Mouse (Mus musculus) embryonic facial prominence, embryonic 11.5 days (tissue): Measurements from ENCODE around the gene Gpr161. TPM values are rescaled to one million over a fixed set of nuclear protein-coding genes. Genes with fewer than 3 reads are reported as not detected.

Experiments
- ATAC-seq: fragments of 200-750 bp; cut with Nextera tagmentation; replicated peaks from 2 replicates; pipeline ENCODE4 v1.8.0; 2017; ENCODE audit warnings: low read depth; ENCODE audit not compliant: insufficient number of reproducible peaks, low FRiP score, low TSS enrichment
- DNase-seq: peaks from one replicate; pipeline ENCODE4 v3.0.0-alpha.2; 2015; ENCODE audit warnings: low spot score
- H3K27ac ChIP-seq: fragments of 300-500 bp; sonication (generic); replicated peaks from 2 replicates; pipeline ENCODE4 v1.5.1; 2014; ENCODE audit warnings: mild to moderate bottlenecking, low read depth, low read length, control low read depth
- H3K27me3 ChIP-seq: fragments of 300-500 bp; sonication (generic); 2 replicates; pipeline ENCODE4 v1.6.1; 2014; ENCODE audit warnings: mild to moderate bottlenecking, low read length, moderate library complexity, mixed read lengths; ENCODE audit not compliant: control insufficient read depth, insufficient read depth
- H3K36me3 ChIP-seq: fragments of 300-500 bp; sonication (generic); replicated peaks from 2 replicates; pipeline ENCODE4 v1.6.1; 2014; ENCODE audit warnings: low read depth, mild to moderate bottlenecking, low read length, moderate library complexity, mixed read lengths; ENCODE audit not compliant: control insufficient read depth, insufficient read depth
- H3K4me1 ChIP-seq: fragments of 300-500 bp; sonication (generic); 2 replicates; pipeline ENCODE4 v1.6.1; 2014; ENCODE audit warnings: low read length, mixed read lengths; ENCODE audit not compliant: control insufficient read depth, insufficient read depth
- H3K4me2 ChIP-seq: fragments of 300-500 bp; sonication (generic); 2 replicates; pipeline ENCODE4 v1.6.1; 2014; ENCODE audit warnings: low read depth, mild to moderate bottlenecking, control low read depth, low read length, moderate library complexity
- H3K4me3 ChIP-seq: fragments of 300-500 bp; sonication (generic); 2 replicates; pipeline ENCODE4 v1.5.1; 2014; ENCODE audit warnings: low read depth, low read length, control low read depth
- H3K9ac ChIP-seq: fragments of 300-500 bp; sonication (generic); replicated peaks from 2 replicates; pipeline ENCODE4 v1.6.1; 2014; ENCODE audit warnings: mild to moderate bottlenecking, control low read depth, low read length
- H3K9me3 ChIP-seq: fragments of 300-500 bp; sonication (generic); replicated peaks from 2 replicates; pipeline ENCODE4 v1.6.1; 2016; ENCODE audit warnings: mild to moderate bottlenecking, low read length, inconsistent platforms, mixed read lengths; ENCODE audit not compliant: control insufficient read depth
- WGBS: fragments of 180-500 bp; shearing (Covaris S2); extraction: QIAGEN DNeasy Blood & Tissue Kit; methylation state at CpG from one replicate; pipeline ENCODE4 v1.1.7; 2014; 5-methylcytosine and 5-hydroxymethylcytosine counted together
- polyA plus RNA-seq: library from polyadenylated mRNA; unstranded; fragments of >200 nt; fragmentation: Nextera tagmentation; extraction: Ambion mirVana; gene quantifications from 2 replicates; pipeline ENCODE4 v1.2.1, GENCODE M21; 2014

Gene Gpr161
- polyA plus RNA-seq, 1 experiment from 2014 or later, result 2.0 TPM

DNA sequence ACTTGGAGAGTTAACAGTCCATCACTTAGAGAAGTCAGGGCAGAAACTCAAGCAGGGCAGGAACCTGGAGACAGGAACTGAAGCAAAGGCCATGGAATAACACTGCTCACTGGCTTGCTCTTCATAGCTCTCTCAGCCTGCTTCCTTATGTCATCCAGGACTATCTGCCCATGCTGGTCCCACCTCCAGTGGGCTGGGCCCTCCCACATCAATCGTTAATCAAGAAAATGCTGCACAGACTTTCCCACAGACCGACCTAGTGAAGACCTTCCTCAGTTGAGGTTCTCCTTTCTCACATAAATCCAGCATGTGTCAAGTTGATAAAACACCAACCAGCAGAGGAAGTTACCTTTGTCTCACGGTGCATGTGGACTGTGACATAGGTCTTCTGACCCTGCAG is 5.5 kb downstream of the Gpr161 start:
- no peak overlapping the region for H3K9ac ChIP-seq
- WGBS, result 86% methylated on average over 3 of the region's 3 CpGs
- H3K4me2 ChIP-seq, result no peak overlapping the region
- no peaks in the 10 kb centered on the region for H3K4me1 ChIP-seq
- DNase-seq (no peak), ATAC-seq (no peak)
- H3K27ac ChIP-seq, result no peak overlapping the region
- H3K4me3 ChIP-seq, result no peak overlapping the region
- H3K27me3 ChIP-seq, result no peaks in the 10 kb centered on the region
- no peaks in the 10 kb centered on the region; the same call in 1 of the 2 replicates for H3K36me3 ChIP-seq
- H3K9me3 ChIP-seq, result no peaks in the 10 kb centered on the region

DNA sequence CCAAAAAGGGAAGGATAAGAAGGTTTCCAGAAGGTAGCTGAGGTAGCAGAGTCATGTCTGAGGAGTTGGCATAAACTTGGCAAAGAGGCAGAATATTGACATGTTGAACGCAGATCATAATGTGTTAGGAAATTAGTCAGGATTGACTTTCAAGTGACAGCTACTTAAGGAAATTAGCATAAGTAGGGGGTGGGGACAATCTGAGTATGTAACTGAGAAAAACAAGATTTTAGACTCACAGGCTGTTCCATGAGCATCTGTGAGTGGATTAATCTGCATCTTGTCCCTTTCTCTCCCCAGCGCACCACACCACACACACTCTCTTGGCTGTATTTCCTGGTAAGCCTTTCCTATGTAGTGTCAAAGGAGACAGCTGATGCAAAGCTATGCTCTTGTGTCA is 6.0 kb downstream of the Gpr161 start:
- DNase-seq (no peak), ATAC-seq (no peak)
- H3K9ac ChIP-seq, result no peak overlapping the region
- H3K4me3 ChIP-seq, result no peak overlapping the region
- 96% methylated on average over 2 of the region's 2 CpGs for WGBS
- no peaks in the 10 kb centered on the region for H3K9me3 ChIP-seq
- H3K4me2 ChIP-seq, result no peak overlapping the region
- H3K36me3 ChIP-seq, result no peaks in the 10 kb centered on the region; the same call in 1 of the 2 replicates
- H3K27ac ChIP-seq, result no peak overlapping the region
- no peaks in the 10 kb centered on the region for H3K27me3 ChIP-seq
- H3K4me1 ChIP-seq, result no peaks in the 10 kb centered on the region

DNA sequence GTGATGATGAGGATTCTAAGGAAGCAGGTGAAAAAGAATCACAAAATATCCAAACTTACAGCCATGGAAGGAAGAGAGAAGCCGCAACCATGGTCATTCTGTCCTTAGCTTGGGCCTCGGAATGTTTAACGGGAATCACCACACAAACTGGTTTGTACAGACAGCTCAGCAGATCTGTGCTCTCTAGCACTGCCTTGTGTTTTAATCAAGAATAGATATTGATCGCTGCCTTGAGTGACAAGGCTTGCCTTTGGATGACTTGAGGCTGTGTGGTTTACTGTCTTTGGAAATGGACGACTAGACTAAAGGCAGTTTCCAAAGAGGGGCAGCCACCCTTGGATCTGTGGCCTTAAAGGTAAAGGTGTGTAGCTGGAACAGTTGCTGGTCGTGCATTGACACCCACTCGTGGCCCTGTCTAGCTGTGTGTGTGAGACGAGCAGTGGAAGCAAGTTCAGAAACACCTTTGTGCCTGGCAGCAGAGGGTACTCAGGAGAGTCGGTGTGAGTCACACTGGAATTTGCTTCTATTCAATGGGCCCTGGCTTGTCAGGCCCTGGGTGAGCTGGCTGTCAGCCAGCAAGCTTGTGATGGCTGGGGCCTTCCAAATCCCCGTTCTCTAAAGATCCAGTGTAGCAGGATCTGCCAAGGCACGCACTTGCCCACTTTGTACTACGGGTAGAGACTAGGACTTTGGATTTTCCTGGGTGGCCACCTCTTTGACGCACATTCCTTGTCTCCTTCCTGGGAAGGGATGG is 7.0 kb downstream of the Gpr161 start:
- no peak overlapping the region for H3K9ac ChIP-seq

DNA sequence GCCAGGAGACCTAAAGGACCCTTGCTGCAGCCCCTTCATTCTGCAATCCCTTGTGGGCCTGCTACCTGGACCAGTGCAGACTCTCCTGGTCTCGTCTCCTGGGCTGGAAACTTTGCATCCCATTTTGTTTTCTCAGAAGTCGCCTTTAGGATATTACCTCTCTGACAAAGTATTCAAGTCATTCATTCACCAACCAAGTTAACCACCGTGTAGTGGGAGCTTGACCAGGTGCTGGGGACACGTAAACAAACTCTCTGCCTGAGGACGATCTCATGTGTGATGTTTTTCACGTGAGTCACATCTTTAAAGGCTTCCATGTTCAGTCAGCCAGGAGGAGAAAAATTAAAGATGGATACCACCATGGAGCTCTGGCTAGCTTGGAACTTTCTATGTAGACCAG is 7.6 kb downstream of the Gpr161 start:
- no peaks in the 10 kb centered on the region; the same call in 1 of the 2 replicates for H3K36me3 ChIP-seq

More for the DNA sequence above, 7.0 kb downstream of the Gpr161 start:
- Histone ChIP-seq H3K4me3 (no peak overlapping the region), H3K4me2 (no peak overlapping the region), H3K36me3 (no peaks in the 10 kb centered on the region; the same call in 1 of the 2 replicates), H3K4me1 (no peaks in the 10 kb centered on the region), H3K9me3 (no peaks in the 10 kb centered on the region), H3K27me3 (no peaks in the 10 kb centered on the region), H3K27ac (no peak overlapping the region)
- DNase-seq (no peak), ATAC-seq (no peak)
- WGBS, result 84% methylated on average over 13 of the region's 13 CpGs

DNA sequence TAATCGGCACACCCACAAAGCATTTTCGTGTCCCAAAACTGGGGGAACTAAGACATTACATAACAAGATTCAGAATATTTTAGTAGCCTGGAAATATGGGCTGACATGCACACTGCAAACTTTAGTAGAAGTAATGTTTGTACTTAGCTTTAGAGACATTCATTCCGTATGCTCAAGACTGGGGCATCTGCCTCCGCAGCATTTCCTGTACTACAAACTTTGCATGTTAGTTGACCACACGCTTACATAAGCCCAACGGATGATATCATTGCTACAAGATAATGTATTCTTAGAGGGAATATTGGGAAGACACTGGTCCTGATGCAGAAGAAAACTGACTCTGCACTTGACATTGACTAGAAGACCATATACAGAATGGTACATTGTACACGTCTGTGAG is 8.8 kb downstream of the Gpr161 start:
- DNase-seq (no peak), ATAC-seq (no peak)
- Histone ChIP-seq H3K9me3 (no peaks in the 10 kb centered on the region), H3K9ac (no peak overlapping the region), H3K4me2 (no peak overlapping the region), H3K27ac (no peak overlapping the region), H3K27me3 (no peaks in the 10 kb centered on the region), H3K4me1 (no peaks in the 10 kb centered on the region), H3K4me3 (no peak overlapping the region), H3K36me3 (no peaks in the 10 kb centered on the region; the same call in 1 of the 2 replicates)
- 93% methylated on average over 7 of the region's 7 CpGs for WGBS

More for the DNA sequence above, 7.6 kb downstream of the Gpr161 start:
- Histone ChIP-seq H3K4me2 (no peak overlapping the region), H3K27ac (no peak overlapping the region), H3K27me3 (no peaks in the 10 kb centered on the region), H3K9ac (no peak overlapping the region), H3K4me1 (no peaks in the 10 kb centered on the region), H3K4me3 (no peak overlapping the region), H3K9me3 (no peaks in the 10 kb centered on the region)
- WGBS, result 88% methylated on average over 6 of the region's 6 CpGs
- ATAC-seq (no peak), DNase-seq (no peak)

DNA sequence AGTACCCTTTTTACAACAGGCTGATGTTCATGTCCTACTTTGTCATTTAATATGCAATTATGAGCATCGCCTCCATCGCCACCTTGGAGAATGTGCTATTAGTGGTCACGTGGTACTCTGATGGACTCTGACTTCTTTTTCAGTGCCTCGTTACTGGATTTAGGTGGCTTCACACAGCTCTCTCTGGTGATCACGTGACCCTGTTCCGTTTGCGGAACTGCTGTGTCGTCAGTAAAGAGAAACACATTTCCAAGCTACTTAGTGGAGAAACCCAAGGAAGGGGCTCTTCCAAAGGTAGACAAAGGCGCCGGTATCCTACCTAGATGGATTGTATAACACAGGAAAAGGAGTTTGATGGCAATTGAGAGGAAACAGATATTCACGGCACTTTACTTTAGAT is 12.6 kb downstream of the Gpr161 start:
- ATAC-seq, result no peak
- H3K4me3 ChIP-seq, result no peak overlapping the region
- no peak overlapping the region for H3K4me2 ChIP-seq
- no peak overlapping the region for H3K9ac ChIP-seq
- no peaks in the 10 kb centered on the region for H3K4me1 ChIP-seq
- H3K36me3 ChIP-seq, result no peaks in the 10 kb centered on the region; the same call in none of the 2 replicates
- no peaks in the 10 kb centered on the region for H3K27me3 ChIP-seq
- H3K9me3 ChIP-seq, result no peaks in the 10 kb centered on the region
- WGBS, result 75% methylated on average over 11 of the region's 11 CpGs
- no peak overlapping the region for H3K27ac ChIP-seq
- DNase-seq, result no peak

DNA sequence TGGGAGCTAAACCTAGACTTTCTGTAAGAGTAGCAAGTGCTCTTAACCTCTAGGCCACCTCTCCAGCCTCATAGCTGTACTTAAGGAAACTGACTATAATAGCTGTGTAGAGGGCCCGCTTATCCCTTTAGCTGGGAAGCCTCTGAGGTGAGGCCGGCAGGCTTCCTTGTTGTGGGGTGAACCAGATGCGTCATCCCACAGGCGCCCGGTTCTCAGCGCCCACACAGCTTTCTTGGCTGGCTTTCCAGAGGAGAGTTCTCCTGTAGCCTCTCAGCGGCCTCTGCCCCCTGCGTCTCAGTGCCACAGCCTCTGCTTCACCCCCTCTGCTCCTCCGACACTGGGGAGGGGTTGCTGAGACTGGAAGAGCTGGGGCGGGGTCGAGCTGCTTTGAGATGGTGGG is 20.8 kb downstream of the Gpr161 start:
- Histone ChIP-seq H3K4me2 (no peak overlapping the region), H3K27me3 (no peaks in the 10 kb centered on the region), H3K4me1 (no peaks in the 10 kb centered on the region; the same call in 1 of the 2 replicates), H3K36me3 (no peaks in the 10 kb centered on the region; the same call in 1 of the 2 replicates), H3K9me3 (no peaks in the 10 kb centered on the region), H3K27ac (no peak overlapping the region), H3K9ac (no peak overlapping the region), H3K4me3 (no peak overlapping the region)
- 41% methylated on average over 11 of the region's 11 CpGs for WGBS
- DNase-seq (no peak), ATAC-seq (no peak)

DNA sequence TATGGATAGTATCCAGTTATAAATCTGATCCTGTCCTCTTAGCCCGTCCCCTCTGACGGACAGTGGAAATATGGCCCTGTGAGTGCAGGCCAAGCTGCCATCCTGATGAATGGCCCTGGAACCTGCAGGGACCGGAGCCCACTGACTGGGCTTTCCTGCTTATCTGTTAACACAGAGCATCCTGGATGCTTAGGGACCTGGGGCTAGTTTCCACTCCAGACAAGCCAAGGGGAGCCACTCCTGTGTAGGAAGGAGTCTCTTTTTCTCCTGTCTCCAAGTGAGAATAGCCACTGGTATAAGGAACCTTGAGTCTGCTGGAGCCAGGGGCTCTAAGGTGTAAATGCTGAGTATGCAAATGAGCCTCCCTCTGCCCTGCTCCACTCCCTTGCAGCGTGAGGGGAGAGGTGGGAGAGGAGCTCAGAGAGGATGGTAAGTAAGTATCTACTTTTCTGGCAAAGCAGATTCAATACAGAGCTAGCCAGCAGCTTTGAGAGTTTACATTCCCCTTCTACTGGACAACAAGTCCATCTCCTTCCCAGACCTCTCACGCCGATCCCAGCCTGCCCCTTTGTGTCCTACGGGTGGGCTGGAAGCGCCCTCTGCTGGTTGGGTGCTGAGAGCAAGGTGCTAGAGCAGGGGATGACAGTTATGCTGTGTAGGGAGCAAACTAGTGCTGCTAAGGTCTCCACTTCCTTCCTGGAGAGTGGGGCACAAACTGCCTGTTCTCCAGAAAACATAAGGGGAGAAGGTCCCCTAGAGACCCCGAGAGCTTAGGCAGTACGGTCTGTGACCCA is 24.7 kb downstream of the Gpr161 start:
- no peak overlapping the region for H3K27ac ChIP-seq
- no peaks in the 10 kb centered on the region for H3K4me1 ChIP-seq
- no peaks in the 10 kb centered on the region for H3K9me3 ChIP-seq
- no peaks in the 10 kb centered on the region for H3K27me3 ChIP-seq
- DNase-seq, result peak; percentile 76
- H3K9ac ChIP-seq, result no peak overlapping the region
- no peak overlapping the region for H3K4me2 ChIP-seq
- peak; percentile 69; the same call in 1 of the 2 replicates for ATAC-seq
- peaks cover 2% of the 10 kb centered on the region; the same call in 1 of the 2 replicates for H3K36me3 ChIP-seq
- H3K4me3 ChIP-seq, result no peak overlapping the region
- WGBS, result 47% methylated on average over 10 of the region's 10 CpGs
